Mouse (Mus musculus) kidney, postnatal 36 days (tissue): ENCODE results near the gene Gcsam.

Experiments
- DNase-seq, 2 experiments: peaks; one replicate each; pipeline ENCODE4 v3.0.0; 2021 to 2022; ENCODE audit warnings: mixed read lengths in 2 of 2

Gene Gcsam

GRCm38 (mm10) chr16:45653009-45653933, 43.1 kb downstream of the Gcsam start:
- DNase-seq: no peak

- peak; percentile 64 to 75 for DNase-seq
Measured at GRCm38 (mm10) chr16:45653934-45654332, 43.8 kb downstream of the Gcsam start, which contains the start of gene BC016579. TSS of gene BC016579 (minus strand) at chr16:45654068.

DNA sequence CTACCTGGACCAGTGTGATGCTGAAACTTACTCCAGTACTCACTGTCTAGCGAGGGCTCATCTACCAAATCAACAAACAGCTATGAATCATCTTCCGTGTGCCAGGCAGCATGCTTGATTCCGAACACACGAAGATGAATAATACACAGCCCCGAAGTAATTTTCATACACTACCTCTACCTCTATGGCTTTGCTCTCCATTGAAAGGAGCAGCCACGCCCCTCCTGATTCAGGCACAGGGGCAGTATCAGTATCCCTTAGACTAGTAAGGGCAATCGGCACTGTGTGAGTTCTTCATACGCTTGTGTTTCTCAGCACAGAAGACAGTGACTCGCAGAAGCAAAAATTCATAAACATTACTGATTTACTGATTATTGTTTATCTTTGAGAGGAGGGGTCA, 44.3 kb downstream of the Gcsam start:
- no peak for DNase-seq

DNA sequence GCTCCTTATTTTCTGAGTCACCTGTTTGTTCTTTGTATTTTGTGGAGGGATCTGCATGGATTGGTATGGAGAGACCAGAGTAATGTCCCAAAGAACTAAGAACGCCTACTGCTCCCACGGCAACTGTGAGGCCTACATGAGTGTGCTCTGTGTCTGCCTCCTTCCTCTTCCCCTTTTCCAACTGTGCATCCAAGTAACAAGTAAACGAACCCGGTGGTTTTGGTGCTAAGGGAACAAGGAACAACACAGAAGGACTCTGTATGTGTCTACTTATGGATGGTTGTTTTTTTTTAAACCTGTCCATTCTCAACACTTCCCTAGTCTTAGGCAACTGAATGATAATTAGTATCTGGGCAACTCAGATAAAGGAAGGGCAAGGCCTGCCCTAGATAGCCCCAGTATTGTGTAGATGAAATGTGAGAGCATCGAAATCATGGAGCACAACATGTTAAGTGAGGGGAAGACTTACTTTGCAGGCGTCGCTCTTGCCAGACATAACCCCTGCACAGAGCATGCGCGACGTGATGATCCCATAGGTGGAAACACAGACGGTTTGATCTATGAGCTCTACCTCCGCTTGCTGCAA, 47.5 kb downstream of the Gcsam start:
- DNase-seq: no peak

- no peak for DNase-seq
Measured at GRCm38 (mm10) chr16:45658248-45658647, 48.1 kb downstream of the Gcsam start.

DNA sequence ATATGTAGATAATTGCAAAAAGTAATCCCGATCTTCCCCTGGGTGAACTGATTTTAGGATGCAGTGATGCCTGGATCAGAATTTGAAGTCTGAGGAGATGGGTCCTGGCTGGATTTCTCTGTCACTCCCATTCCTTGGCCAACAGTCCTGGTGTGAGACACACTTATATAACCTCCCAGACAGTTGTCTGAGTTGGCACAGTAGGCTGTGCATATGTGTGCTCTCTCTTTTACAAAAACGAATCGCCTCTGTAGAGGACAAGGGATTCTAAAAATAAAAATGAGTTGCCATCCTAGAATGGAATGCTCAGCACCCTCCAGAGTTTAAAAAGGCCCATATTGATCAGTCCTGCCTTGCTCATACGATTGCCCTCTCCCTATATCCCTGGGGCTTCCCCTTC, 49.4 kb downstream of the Gcsam start:
- no peak for DNase-seq

- DNase-seq: no peak
Measured at GRCm38 (mm10) chr16:45662381-45662780, 52.2 kb downstream of the Gcsam start.

GRCm38 (mm10) chr16:45666136-45666535, 56.0 kb downstream of the Gcsam start:
- DNase-seq: no peak

DNA sequence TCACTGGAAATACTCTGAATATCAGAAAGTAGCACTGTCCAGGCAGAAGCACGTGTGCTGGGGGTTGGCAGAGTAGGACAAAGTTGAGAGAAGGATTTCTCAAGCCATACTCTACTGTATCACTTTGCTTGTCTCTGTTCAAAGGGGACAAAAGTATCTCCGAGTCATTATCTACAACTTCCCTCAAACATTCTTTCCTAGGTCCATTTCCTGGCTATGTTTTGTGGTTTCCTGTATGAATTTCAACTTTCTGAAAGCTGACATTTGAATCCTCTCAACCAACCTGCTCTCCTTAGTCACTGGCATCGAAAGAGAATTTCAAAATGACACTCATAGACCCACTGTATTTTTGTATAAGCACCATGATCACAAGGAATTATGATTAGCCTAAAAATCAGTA, 58.0 kb downstream of the Gcsam start:
- no peak for DNase-seq

GRCm38 (mm10) chr16:45670005-45670404, 59.8 kb downstream of the Gcsam start:
- DNase-seq: peak; percentile 4 to 37
